Mouse (Mus musculus) stomach, embryonic 16.5 days (tissue): ENCODE data around the gene 1700008O03Rik. TPM values are rescaled to one million over a fixed set of nuclear protein-coding genes. Genes with fewer than 3 reads are reported as not detected.

ENCODE experiments used
- ATAC-seq: fragments of 200-750 bp; cut with Nextera tagmentation; 2 replicates; pipeline ENCODE4 v1.8.0; 2017; ENCODE audit warnings: moderate number of reproducible peaks, moderate TSS enrichment; ENCODE audit not compliant: insufficient read depth, low FRiP score
- H3K27ac ChIP-seq: fragments of 300-500 bp; sonication (generic); 2 replicates; pipeline ENCODE4 v1.5.1; 2014; ENCODE audit warnings: low read length
- H3K27me3 ChIP-seq: fragments of 300-500 bp; sonication (generic); 2 replicates; pipeline ENCODE4 v1.6.1; 2014; ENCODE audit warnings: low read length, control low read depth, mixed read lengths; ENCODE audit not compliant: control insufficient read depth, insufficient read depth
- H3K36me3 ChIP-seq: fragments of 300-500 bp; sonication (generic); 2 replicates; pipeline ENCODE4 v1.6.1; 2014; ENCODE audit warnings: low read length; ENCODE audit not compliant: control insufficient read depth, insufficient read depth
- H3K4me1 ChIP-seq: fragments of 300-500 bp; sonication (generic); 2 replicates; pipeline ENCODE4 v1.6.1; 2014; ENCODE audit warnings: low read length, control low read depth, mixed read lengths; ENCODE audit not compliant: control insufficient read depth, insufficient read depth
- H3K4me2 ChIP-seq: fragments of 300-500 bp; sonication (generic); 2 replicates; pipeline ENCODE4 v1.6.1; 2014; ENCODE audit warnings: low read depth, low read length, mixed read lengths
- H3K4me3 ChIP-seq: fragments of 300-500 bp; sonication (generic); replicated peaks from 2 replicates; pipeline ENCODE4 v1.5.1; 2014; ENCODE audit warnings: mild to moderate bottlenecking, low read length
- H3K9ac ChIP-seq: fragments of 300-500 bp; sonication (generic); 2 replicates; pipeline ENCODE4 v1.6.1; 2014; ENCODE audit warnings: low read length
- H3K9me3 ChIP-seq: fragments of 300-500 bp; sonication (generic); replicated peaks from 2 replicates; pipeline ENCODE4 v1.6.1; 2016; ENCODE audit warnings: low read length, control low read depth; ENCODE audit not compliant: control insufficient read depth
- WGBS: fragments of 180-500 bp; shearing (Covaris S2); extraction: QIAGEN DNeasy Blood & Tissue Kit; methylation state at CpG from one replicate; pipeline ENCODE4 v1.1.7; 2014; 5-methylcytosine and 5-hydroxymethylcytosine counted together
- polyA plus RNA-seq: library from polyadenylated mRNA; unstranded; fragments of >200 nt; fragmentation: Nextera tagmentation; extraction: Ambion mirVana; gene quantifications from 2 replicates; pipeline ENCODE4 v1.2.1, GENCODE M21; 2015

1700008O03Rik gene
- polyA plus RNA-seq, 1 experiment from 2014 or later: 0.84 TPM

DNA sequence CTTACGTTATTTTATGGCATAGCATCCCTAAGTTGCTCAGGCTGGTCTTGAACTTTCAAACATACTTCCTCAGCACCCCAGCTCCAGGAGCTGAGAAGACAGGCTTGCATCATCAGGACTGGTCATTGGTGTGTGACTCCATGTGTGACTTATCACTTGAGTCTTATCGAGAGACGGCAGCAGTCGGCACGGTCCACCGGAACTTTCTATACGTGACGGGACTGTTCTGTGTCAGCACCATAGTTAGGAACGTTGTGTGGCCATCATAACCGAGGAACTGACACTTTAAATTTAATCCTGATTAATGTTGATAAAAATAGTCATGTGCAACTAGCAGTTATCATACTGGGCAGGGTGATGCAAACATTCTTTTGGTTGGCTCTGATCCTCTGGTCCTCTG, 44.5 kb downstream of the 1700008O03Rik start:
- Histone ChIP-seq H3K9me3 (no peaks in the 10 kb centered on the region), H3K27ac (no peak overlapping the region), H3K4me3 (no peak overlapping the region), H3K9ac (no peak overlapping the region), H3K4me1 (no peaks in the 10 kb centered on the region), H3K4me2 (no peak overlapping the region), H3K36me3 (no peaks in the 10 kb centered on the region), H3K27me3 (peaks cover 26% of the 10 kb centered on the region)
- no peak for ATAC-seq
- WGBS: 79% methylated on average over 10 of the region's 10 CpGs

DNA sequence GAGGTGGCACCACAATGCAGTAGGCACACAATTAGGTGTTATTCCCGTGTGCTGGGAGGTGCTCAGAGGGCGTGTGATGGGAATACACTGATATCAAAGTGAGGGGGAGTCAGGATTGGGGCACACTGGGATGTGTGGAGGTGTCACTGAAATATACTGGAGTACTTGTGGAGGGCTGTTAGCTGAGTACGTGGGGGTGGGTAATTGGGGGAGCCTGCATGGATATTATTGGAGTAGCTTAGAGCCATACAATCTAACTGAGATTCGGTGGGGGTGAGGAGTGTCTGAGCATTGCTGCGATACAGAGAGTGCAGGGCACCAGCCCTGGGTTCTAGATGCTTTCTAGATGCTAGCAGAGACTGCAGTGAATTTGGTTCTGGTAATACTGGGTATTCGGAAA, 45.4 kb downstream of the 1700008O03Rik start:
- 60% methylated on average over 6 of the region's 6 CpGs for WGBS

DNA sequence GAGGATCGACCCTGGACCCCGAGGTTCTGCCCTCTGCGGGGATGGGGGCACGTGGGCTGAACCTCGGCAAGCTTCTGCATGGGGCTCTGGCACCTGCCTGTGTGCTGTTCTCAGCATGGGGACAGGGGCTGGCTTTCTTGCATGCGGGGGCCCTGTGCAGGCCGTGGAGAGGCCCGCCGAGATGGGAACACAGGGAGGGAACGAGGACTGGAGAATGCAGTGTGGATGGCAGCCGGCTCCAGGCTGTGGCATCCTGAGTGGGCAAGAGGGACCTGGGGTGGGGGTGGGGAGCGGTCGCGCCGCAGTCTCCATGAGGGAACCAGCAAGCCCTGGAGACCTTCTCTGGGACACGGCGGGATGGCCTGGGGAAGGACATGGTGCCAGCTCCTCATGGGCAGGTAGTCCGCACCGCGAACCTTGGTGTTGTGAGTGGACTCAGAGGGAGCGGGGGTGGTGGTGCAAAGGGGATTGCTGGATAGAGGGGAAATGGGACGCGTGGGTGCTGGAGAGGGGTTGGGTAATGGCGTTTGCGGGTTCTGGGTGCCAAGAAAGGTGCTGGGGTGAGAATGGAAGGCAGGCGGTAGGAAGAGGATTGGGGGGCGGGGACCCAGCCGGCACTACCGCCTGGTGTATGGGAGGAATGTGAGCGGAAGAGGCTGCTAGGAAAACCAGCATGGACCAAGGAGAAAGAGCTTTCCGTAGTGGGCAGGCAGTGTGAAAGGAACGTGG, 48.3 kb downstream of the 1700008O03Rik start:
- Histone ChIP-seq H3K4me3 (no peak overlapping the region), H3K9me3 (no peaks in the 10 kb centered on the region), H3K27ac (no peak overlapping the region), H3K4me2 (no peak overlapping the region), H3K9ac (no peak overlapping the region), H3K36me3 (no peaks in the 10 kb centered on the region), H3K4me1 (no peaks in the 10 kb centered on the region), H3K27me3 (peaks cover 48% of the 10 kb centered on the region)
- ATAC-seq: no peak
- WGBS: 4% methylated on average over 32 of the region's 32 CpGs

More for the DNA sequence above, 45.4 kb downstream of the 1700008O03Rik start:
- H3K36me3 ChIP-seq: no peaks in the 10 kb centered on the region
- H3K27me3 ChIP-seq: peaks cover 35% of the 10 kb centered on the region
- no peak for ATAC-seq
- H3K9me3 ChIP-seq: no peaks in the 10 kb centered on the region
- no peaks in the 10 kb centered on the region for H3K4me1 ChIP-seq
- no peak overlapping the region for H3K9ac ChIP-seq
- no peak overlapping the region for H3K27ac ChIP-seq
- no peak overlapping the region for H3K4me2 ChIP-seq
- H3K4me3 ChIP-seq: no peak overlapping the region

DNA sequence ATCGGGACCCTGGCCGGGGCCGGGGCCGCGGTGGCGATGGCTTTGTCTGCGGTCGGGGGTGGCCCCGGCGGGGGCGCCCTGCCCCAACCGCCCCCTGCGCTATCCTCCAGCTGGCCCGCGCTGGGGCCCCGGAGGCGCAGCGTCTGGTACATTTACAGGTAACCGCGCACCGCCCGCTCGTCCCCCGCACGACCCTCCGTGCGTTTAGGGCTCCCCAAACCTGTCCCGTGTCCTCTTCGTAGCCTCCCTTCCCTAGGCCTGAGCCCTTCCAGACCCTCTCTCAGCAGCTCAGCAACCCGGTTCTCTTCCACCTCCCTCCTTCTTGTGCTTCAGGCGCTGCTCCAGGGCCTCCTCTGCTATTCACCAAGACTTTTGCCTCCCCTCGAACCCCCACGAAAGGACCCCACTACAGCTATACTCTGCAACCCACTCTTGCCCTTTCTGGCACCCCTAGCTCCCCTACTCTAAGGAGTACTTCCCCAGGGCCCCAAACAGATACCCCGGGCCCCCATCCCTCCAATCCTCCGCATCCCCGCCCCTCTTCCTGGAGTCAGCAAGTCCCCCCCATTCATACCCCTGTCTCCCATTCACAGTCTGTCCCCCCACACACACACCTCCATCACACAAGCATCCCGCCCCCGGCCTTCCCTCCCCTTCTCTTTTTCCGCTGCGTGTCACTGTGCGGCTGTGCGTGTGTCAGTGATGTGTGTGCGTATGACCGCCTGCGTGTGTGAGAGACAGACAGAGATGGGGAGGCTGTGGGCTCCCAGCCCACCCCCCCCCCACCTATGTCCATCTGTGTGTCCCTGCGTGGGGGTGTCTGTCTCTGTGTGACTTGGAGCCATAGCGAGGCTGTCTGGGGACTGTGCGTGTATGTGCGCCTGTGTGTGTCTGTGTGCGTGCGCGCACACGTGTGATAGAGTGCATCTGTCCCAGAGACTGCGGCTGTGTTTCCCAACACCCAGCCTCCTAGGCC, 49.3 kb downstream of the 1700008O03Rik start:
- H3K4me2 ChIP-seq: peak overlapping the region; percentile 64
- peaks cover 48% of the 10 kb centered on the region for H3K27me3 ChIP-seq
- H3K4me3 ChIP-seq: peak overlapping the region; percentile 40
- WGBS: 5% methylated on average over 48 of the region's 54 CpGs
- H3K27ac ChIP-seq: no peak overlapping the region
- no peaks in the 10 kb centered on the region for H3K4me1 ChIP-seq
- H3K9ac ChIP-seq: no peak overlapping the region
- no peak; the same call in 1 of the 2 replicates for ATAC-seq
- no peaks in the 10 kb centered on the region for H3K9me3 ChIP-seq
- no peaks in the 10 kb centered on the region for H3K36me3 ChIP-seq

DNA sequence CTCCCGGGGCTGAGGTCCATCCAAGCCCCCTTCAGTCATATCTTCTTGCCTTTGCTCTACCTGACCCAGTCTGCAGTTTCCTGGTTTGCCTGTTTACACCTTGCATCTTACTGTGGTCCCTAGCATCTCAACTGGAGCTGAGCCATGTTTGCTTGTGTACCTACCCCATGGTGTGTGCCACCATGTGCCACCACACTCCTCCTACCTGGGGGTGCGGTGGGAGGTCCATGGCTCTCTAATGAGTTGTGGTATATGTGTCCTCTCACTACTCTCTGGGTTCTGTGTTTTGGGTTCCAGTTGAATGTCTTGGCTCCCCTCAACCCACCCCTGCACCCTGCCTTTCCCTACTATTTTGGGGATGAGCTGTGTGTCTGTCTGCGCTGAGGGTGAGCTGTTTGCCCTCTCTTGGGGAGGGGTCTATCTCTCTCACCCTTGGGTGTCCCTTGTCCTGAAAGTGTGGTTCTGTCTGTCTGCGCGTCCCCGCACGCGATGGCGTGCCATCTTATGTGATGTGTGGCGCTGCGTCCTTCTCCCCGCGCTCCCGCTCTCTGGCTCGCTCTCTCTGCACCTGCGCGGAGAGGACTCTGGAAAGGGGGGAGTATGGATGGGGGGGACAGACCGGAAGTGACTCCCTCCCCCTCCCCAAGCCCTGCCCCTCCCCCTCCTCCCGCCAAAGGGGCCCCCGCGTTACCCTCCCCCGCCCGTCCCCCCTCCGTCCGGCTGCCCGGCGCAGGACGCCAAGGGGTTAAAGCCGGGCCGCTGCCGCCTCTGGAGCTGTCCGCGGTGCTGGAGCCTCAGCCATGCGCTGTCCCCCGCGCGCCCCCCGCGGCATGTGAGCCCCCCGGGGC, 50.4 kb downstream of the 1700008O03Rik start:
- Histone ChIP-seq H3K9ac (no peak overlapping the region), H3K27me3 (peaks cover 48% of the 10 kb centered on the region), H3K36me3 (no peaks in the 10 kb centered on the region), H3K27ac (no peak overlapping the region), H3K9me3 (no peaks in the 10 kb centered on the region), H3K4me1 (no peaks in the 10 kb centered on the region), H3K4me3 (peak overlapping the region; percentile 40), H3K4me2 (peak overlapping the region; percentile 64)
- ATAC-seq: peak; percentile 37; the same call in 1 of the 2 replicates
- WGBS: 6% methylated on average over 35 of the region's 40 CpGs

DNA sequence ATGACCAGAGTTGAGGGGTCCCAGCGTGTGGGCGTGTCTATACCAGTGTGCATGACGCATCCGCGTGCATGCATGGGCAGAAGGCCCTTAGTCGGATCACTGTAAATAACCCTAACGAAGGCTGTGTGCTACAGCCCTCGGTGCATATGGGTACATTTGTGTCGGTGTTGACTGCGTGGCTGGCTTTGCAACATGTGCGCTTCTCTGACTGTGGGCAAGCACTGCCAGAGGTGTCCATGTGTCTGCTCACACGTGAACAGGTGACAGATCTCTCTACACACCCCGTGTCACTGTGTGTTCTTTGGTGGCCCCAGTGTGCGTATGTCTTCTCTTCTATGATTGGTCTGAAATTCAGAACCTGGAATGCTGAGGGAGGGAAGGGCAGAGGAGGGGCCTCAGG, 51.5 kb downstream of the 1700008O03Rik start:
- no peak for ATAC-seq
- Histone ChIP-seq H3K36me3 (no peaks in the 10 kb centered on the region), H3K4me2 (no peak overlapping the region), H3K4me3 (no peak overlapping the region), H3K27me3 (peaks cover 48% of the 10 kb centered on the region), H3K9ac (no peak overlapping the region), H3K4me1 (no peaks in the 10 kb centered on the region), H3K9me3 (no peaks in the 10 kb centered on the region), H3K27ac (no peak overlapping the region)
- 70% methylated on average over 14 of the region's 14 CpGs for WGBS

DNA sequence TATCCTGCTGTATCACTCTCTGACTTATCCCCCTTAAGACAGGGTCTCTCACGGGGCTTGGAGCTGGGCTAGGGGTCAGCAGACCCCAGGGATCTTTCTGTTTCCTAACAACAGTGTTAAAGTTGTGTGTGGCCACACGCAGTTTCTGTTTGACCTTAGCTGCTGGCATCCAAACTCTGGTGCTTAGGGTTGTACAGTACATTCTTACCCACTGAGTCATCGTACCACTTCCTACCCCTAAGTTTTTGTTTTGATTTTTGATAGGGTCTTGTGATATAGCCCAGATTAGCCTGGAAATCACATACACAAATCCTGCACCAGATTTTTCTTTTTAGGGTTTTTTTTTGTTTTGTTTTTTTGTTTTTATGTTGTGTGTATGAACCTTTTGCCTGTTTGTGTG, 53.3 kb downstream of the 1700008O03Rik start:
- WGBS: 69% methylated on average over 3 of the region's 3 CpGs
- Histone ChIP-seq H3K27ac (no peak overlapping the region), H3K4me1 (no peaks in the 10 kb centered on the region), H3K4me3 (no peak overlapping the region), H3K9ac (no peak overlapping the region), H3K9me3 (no peaks in the 10 kb centered on the region), H3K27me3 (peaks cover 34% of the 10 kb centered on the region), H3K4me2 (no peak overlapping the region), H3K36me3 (no peaks in the 10 kb centered on the region)
- no peak for ATAC-seq

DNA sequence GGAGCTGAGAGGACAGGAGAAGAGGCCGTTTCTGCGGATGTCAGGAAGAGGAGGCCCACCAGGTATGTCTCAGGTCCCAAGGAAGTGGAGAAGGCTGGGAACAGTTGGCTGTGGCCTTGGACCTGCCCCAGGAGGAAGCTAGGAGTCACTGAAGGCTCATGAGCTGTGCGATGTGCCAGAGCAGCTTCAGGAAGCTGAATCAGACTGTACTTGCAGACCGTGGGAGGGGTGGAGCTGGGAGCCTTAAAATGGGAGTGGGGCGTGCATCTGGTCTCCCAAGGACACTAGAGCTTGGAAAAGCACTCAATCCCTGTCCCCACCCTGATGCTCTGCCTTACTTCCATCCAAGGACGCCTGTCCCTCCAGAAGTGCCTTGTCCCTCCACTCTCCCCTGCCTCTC, 59.0 kb downstream of the 1700008O03Rik start:
- Histone ChIP-seq H3K4me1 (no peaks in the 10 kb centered on the region), H3K27ac (no peak overlapping the region), H3K4me3 (no peak overlapping the region), H3K4me2 (no peak overlapping the region), H3K9me3 (no peaks in the 10 kb centered on the region), H3K9ac (no peak overlapping the region), H3K27me3 (no peaks in the 10 kb centered on the region), H3K36me3 (no peaks in the 10 kb centered on the region)
- WGBS: 47% methylated on average over 6 of the region's 6 CpGs
- ATAC-seq: no peak
